Mouse (Mus musculus) lung, postnatal 0 days (tissue): Measurements from ENCODE around the gene Olfr129.

Source experiments
- CTCF ChIP-seq: IDR thresholded peaks from 2 replicates; pipeline ENCODE4 v1.5.1; 2016; ENCODE audit warnings: antibody characterized with exemption, mild to moderate bottlenecking
- EP300 ChIP-seq: IDR thresholded peaks from 2 replicates; pipeline ENCODE4 v1.6.1; 2016; ENCODE audit warnings: antibody characterized with exemption, mild to moderate bottlenecking, control low read depth

- TF ChIP-seq CTCF, result no peak
- TF ChIP-seq EP300, result no peak
These were observed 22.5 kb upstream of the Olfr129 start for GRCm38 (mm10) chr17:38082364-38082763.
